Mouse (Mus musculus) spleen, postnatal 14 days (tissue): ENCODE data around the gene Metap1.

Experiments
- DNase-seq, 2 experiments: peaks; one replicate each; pipeline ENCODE4 v3.0.0; 2021 to 2022; ENCODE audit warnings: low spot score in 2 of 2

The Metap1 gene

DNA sequence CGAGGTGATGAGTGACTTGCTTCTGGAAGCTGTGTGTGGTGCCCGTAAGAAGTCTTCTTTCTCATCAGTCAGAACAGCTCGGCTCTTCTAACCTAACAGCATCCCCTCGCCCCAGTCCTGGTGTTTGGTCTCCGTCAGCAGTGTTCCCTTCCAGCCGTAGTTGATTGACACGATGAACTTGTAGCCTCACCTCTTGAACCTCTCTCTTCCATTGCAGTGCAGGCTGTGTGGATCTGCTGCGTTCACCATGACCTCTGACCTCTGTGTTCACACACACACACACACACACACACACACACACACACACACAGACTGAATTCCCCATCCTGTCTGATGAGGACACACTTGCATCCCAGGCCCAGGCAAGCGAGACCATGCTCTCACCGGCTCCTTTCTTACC lies 37.1 kb downstream of the Metap1 start:
- DNase-seq: no peak

- no peak for DNase-seq
Observed at GRCm38 (mm10) chr3:138448077-138448860, 41.0 kb downstream of the Metap1 start.

GRCm38 (mm10) chr3:138443465-138443771 lies 45.9 kb downstream of the Metap1 start:
- no peak for DNase-seq

GRCm38 (mm10) chr3:138442612-138443464 lies 46.5 kb downstream of the Metap1 start, which contains the start of gene Adh5:
Gene Adh5, plus strand, starts transcription at chr3:138443093.
- peak; percentile 88 to 89 for DNase-seq

GRCm38 (mm10) chr3:138442203-138442602 lies 47.1 kb downstream of the Metap1 start:
- DNase-seq: no peak

DNA sequence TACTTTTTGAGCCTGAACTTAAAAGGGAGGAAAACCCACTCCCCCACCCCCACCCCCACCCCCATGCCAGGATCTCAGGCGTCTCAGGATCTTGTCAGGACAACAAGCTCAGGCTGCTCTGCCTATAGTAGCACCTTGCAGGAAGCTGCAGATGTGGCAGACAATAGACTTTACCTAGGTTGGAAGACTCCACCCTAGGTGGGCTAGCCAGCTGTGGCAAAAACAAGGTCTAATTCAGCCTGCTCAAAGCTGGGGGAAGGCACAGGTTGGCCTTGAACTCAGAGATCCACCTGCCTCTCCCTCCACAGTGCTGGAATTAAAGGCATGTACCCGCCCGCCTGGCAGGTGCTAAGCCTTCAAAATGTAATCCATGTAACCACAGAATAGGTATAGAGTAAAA lies 50.6 kb downstream of the Metap1 start:
- DNase-seq: no peak

DNA sequence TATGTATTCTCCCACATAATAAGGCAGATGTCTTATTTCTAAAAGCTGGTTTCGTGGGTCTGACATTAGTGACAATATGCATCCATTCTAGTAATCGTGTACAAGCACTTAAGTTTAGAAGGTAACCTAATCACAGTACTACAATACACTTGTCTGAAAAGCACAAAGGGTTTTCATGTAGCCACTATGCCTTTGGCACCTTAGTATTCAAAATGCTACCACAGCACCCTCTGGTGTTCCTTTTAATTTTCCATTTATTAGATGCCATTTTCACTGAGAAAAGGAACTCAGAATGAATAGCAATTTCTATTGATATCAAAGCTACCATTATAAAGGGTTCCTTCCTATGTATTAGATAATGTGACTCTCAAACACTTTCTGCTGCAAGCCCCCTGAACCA lies 57.5 kb downstream of the Metap1 start:
- DNase-seq: no peak

DNA sequence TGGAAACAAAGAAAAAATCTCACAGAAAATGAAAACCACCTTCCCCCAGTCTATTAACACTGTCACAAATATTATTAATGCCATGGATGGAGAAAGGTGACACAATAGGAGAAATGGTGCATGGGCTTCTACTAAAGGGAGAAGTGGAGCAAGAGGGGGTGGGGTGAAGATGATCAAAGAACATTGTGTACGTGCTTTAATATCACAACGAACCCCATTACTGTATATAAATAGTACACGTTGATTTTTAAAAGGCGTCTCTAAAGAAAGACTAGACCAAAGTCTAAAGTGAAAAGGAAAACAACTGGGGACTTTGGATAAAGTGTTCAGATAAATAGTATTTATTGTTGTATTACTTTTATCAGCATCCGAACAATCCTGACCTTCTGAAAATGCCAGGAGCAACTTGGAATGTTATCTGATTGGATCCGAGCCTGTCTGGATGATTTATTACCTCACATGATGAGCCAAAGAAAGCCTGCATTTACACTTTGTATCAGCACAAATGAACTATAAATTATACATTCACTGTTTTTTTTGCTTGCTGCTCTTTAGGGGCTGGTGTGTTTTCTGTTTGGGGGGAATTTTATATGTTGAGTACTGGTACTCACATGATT lies 58.8 kb downstream of the Metap1 start:
- no peak for DNase-seq

GRCm38 (mm10) chr3:138424247-138424646 lies 65.1 kb downstream of the Metap1 start:
- no peak for DNase-seq

GRCm38 (mm10) chr3:138423664-138424063 lies 65.7 kb downstream of the Metap1 start:
- DNase-seq: no peak

DNA sequence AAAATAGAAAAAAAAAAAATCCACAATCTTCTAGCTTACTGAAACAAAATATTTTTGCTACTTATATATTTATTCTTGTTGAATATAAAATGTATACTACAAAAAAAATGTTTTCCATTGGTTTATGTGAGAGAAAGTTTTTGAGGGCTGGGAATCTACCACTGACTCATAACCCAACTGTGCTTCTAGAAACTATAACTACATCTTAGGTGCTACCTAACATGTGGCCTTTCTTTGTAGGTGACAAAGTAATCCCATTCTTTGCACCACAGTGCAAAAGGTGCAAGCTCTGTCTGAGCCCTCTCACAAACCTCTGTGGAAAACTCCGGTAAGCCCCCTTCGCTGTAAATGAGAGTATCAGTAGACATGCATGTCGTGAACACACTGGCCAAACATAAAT lies 68.9 kb downstream of the Metap1 start:
- DNase-seq: no peak

DNA sequence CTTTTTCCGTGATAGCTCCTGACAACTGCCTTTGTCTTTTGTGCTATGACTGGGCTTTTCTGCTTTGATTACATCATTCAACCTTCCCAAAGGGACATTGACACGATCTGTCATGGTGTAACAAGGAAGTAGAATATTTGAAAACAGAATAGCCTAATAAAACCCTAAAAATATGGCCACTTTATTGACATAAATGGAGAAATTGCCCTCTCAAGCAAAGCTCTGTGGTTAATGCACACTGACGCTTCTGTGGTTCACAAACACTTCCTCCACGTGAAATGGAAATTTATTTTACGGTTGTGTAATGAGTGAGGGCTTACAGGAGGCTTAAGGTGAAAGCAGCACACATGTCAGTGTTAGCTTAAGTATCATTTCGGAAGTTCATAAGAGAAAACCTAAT lies 69.9 kb downstream of the Metap1 start:
- no peak for DNase-seq

GRCm38 (mm10) chr3:138415121-138415690 lies 74.1 kb downstream of the Metap1 start, which contains the start of gene Adh4:
Gene Adh4, plus strand, starts transcription at chr3:138415466.
- no peak for DNase-seq

- no peak for DNase-seq
Observed at GRCm38 (mm10) chr3:138410211-138410610, 79.1 kb downstream of the Metap1 start.

DNA sequence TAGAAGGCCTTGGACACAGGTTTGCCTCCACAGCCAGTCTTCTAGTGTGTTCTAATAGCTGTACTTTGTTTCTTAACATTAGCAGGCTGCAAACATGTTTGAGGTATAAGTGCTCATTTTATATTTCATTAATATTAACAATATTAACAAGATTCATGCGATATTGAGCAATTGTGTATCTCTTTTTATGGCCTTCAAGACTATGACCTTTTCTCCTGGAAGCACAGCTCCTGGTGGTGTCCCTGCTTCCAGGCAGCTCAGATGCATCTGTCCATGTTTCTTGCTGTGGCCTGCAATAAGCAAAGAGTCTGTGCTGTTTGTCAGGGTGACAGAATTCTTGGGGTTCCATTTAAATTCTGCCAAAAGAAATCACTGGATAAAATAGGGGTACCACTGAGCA lies 79.7 kb downstream of the Metap1 start:
- no peak for DNase-seq
